Mouse (Mus musculus): ENCODE measurements at regions not wholly inside any gene's neighbourhood (a gene's known extent, or its start where the extent isn't known, plus 50 kb on each side); places are given as distances from the start of the nearest gene placed in this dataset.

GRCm38 (mm10) chr16:53011847-53012246 lies 558.0 kb upstream of the Alcam start:
- no peak for DNase-seq (ENCODE audit: low read depth, low spot score)

- DNase-seq (ENCODE audit: low read depth, low spot score): no peak
Measured at GRCm38 (mm10) chr16:52988852-52989397, 535.1 kb upstream of the Alcam start.

- DNase-seq (ENCODE audit: low read depth, low spot score): no peak
Measured at GRCm38 (mm10) chr16:52984336-52984735, 530.5 kb upstream of the Alcam start.

GRCm38 (mm10) chr16:52980995-52981394 lies 527.1 kb upstream of the Alcam start:
- DNase-seq (ENCODE audit: low read depth, low spot score): no peak

- peak; percentile 11 for DNase-seq (ENCODE audit: low read depth, low spot score)
Measured at GRCm38 (mm10) chr16:52972811-52973210, 518.9 kb upstream of the Alcam start.

GRCm38 (mm10) chr16:52947679-52948078 lies 493.8 kb upstream of the Alcam start:
- DNase-seq (ENCODE audit: low read depth, low spot score): no peak

GRCm38 (mm10) chr16:52934749-52935148 lies 480.9 kb upstream of the Alcam start:
- no peak for DNase-seq (ENCODE audit: low read depth, low spot score)

GRCm38 (mm10) chr16:52931978-52932377 lies 478.1 kb upstream of the Alcam start:
- no peak for DNase-seq (ENCODE audit: low read depth, low spot score)

GRCm38 (mm10) chr16:52892467-52893255 lies 438.8 kb upstream of the Alcam start:
- DNase-seq (ENCODE audit: low read depth, low spot score): no peak

- peak; percentile 47 for DNase-seq (ENCODE audit: low read depth, low spot score)
Measured at GRCm38 (mm10) chr16:52879463-52880114, 425.7 kb upstream of the Alcam start.

GRCm38 (mm10) chr16:52867833-52868232 lies 414.0 kb upstream of the Alcam start:
- no peak for DNase-seq (ENCODE audit: low read depth, low spot score)

- DNase-seq (ENCODE audit: low read depth, low spot score): no peak
Measured at GRCm38 (mm10) chr16:52863554-52863953, 409.7 kb upstream of the Alcam start.

- DNase-seq (ENCODE audit: low read depth, low spot score): no peak
Measured at GRCm38 (mm10) chr16:52861263-52861662, 407.4 kb upstream of the Alcam start.

- no peak for DNase-seq (ENCODE audit: low read depth, low spot score)
Measured at GRCm38 (mm10) chr16:52858441-52859209, 404.8 kb upstream of the Alcam start.

- DNase-seq (ENCODE audit: low read depth, low spot score): no peak
Measured at GRCm38 (mm10) chr16:52851129-52851528, 397.3 kb upstream of the Alcam start.

GRCm38 (mm10) chr16:52818976-52819375 lies 365.1 kb upstream of the Alcam start:
- no peak for DNase-seq (ENCODE audit: low read depth, low spot score)

GRCm38 (mm10) chr16:52811219-52811618 lies 357.3 kb upstream of the Alcam start:
- peak; percentile 3 for DNase-seq (ENCODE audit: low read depth, low spot score)

- no peak for DNase-seq (ENCODE audit: low read depth, low spot score)
Measured at GRCm38 (mm10) chr16:52804365-52804764, 350.5 kb upstream of the Alcam start.

- DNase-seq (ENCODE audit: low read depth, low spot score): no peak
Measured at GRCm38 (mm10) chr16:52799715-52800392, 346.0 kb upstream of the Alcam start.

GRCm38 (mm10) chr16:52795184-52795583 lies 341.3 kb upstream of the Alcam start:
- no peak for DNase-seq (ENCODE audit: low read depth, low spot score)

GRCm38 (mm10) chr16:52789946-52790345 lies 336.1 kb upstream of the Alcam start:
- DNase-seq (ENCODE audit: low read depth, low spot score): no peak
